Mouse (Mus musculus) erythroid progenitor cell, adult 5-6 weeks (primary cell): Measurements from ENCODE around the gene Zscan29. TPM values are rescaled to one million over a fixed set of nuclear protein-coding genes. Genes with fewer than 3 reads are reported as not detected.
A peak's percentile ranks its signal among the peaks of the same experiment; 100 is the strongest.

ENCODE experiments used
- ATAC-seq: replicated peaks from 2 replicates; pipeline ENCODE4 v1.8.0; 2016; ENCODE audit warnings: moderate number of reproducible peaks, mild to moderate bottlenecking, moderate TSS enrichment, inconsistent platforms; ENCODE audit not compliant: poor library complexity, low FRiP score, severe bottlenecking
- total RNA-seq, 2 experiments: library from RNA; stranded (forward) in 1 of 2; stranded (reverse) in 1 of 2; fragments of 150-400 nt in 1 of 2; fragments of 186-747, 209-891 nt in 1 of 2; gene quantifications; 2 replicates each; pipeline versions ENCODE4 v1.2.3 to v1.2.4; 2015 to 2017; ENCODE audit warnings: low replicate concordance in 2 of 2

Zscan29 gene
- total RNA-seq (2015; ENCODE audit: low replicate concordance) (14.3 and 17.3 TPM in 2 replicates), total RNA-seq (2017; ENCODE audit: low replicate concordance) (12.0 and 18.1 TPM in 2 replicates)

GRCm38 (mm10) chr2:121170980-121171742 is at the start of gene Zscan29:
TSS of gene Zscan29 (minus strand) at chr2:121171125.
- peak; percentile 85 for ATAC-seq

- ATAC-seq: no peak
Measured at GRCm38 (mm10) chr2:121219994-121220393, 49.1 kb upstream of the Zscan29 start.

- no peak for ATAC-seq
Measured at GRCm38 (mm10) chr2:121219177-121219576, 48.3 kb upstream of the Zscan29 start.

DNA sequence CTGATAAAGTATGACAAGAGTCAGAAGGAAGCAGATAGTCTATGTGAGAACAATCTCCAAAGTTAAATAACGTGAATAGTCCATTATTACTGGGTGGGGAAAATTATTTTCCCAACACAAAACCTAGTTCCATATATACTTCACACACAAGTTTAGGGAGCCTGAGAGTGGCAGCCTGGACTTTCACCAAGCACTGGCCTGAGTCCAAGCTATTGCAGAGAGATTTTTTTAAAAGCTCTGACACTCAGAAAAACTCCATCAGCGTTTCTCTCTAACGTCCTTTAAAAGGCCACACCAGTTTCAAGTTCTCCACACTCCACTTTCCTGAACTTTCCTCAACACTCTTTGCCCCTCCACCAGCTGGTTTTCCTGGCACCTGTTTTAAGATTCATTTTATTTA is 43.6 kb upstream of the Zscan29 start:
- ATAC-seq: no peak

GRCm38 (mm10) chr2:121206541-121206940 is 35.6 kb upstream of the Zscan29 start:
- ATAC-seq: peak; percentile 37

GRCm38 (mm10) chr2:121204276-121204675 is 33.4 kb upstream of the Zscan29 start:
- ATAC-seq: no peak

DNA sequence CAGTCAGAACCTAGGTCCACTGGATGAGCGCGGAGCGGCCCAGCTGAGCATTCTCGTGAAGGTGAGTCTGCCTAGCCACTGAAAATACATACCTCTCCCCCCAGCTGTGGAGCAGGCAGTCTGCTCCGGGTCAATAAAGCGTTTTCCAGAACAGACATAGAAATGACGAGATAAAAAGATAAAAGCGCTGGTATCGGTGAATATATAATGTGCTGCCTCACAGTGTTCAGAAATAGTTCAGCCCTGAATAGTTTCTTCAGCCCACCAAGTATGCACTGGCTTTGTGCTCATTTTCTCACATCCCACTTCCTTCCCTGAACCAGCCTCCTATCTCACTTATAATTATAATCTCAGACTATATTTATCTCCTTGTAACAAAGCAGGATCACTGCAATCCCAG is 24.5 kb upstream of the Zscan29 start:
- no peak for ATAC-seq

GRCm38 (mm10) chr2:121188530-121188929 is 17.6 kb upstream of the Zscan29 start:
- ATAC-seq: no peak

GRCm38 (mm10) chr2:121184142-121184541 is 13.2 kb upstream of the Zscan29 start:
- ATAC-seq: no peak

DNA sequence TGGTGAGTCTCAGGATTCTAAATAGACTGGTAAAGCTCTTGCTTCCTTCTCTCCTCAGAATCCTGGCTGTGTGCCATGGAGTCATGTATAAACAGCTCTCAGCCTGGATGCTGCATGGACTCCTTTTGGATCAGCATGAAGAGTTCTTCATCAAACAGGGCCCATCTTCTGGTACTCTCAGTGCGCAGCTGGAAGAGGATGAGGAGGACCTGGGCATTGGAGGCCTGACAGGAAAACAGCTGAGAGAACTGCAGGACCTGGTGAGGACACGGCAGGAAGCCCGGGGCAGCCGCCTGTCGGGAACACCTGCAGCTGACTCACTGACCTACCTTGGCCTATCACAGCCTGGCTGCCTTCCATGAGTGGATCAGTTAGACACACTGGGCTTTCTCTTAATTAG is 12.5 kb upstream of the Zscan29 start:
- ATAC-seq: no peak

- ATAC-seq: no peak
Measured at GRCm38 (mm10) chr2:121178828-121179479, 8.0 kb upstream of the Zscan29 start.

- ATAC-seq: peak; percentile 62
Measured at GRCm38 (mm10) chr2:121170481-121170971, 399 bp downstream of the Zscan29 start, which contains the start of gene Tubgcp4. TSS of gene Tubgcp4 (plus strand) at chr2:121170654.

GRCm38 (mm10) chr2:121169902-121170301 is 1.0 kb downstream of the Zscan29 start:
- ATAC-seq: peak; percentile 22; the same call in 1 of the 2 replicates

DNA sequence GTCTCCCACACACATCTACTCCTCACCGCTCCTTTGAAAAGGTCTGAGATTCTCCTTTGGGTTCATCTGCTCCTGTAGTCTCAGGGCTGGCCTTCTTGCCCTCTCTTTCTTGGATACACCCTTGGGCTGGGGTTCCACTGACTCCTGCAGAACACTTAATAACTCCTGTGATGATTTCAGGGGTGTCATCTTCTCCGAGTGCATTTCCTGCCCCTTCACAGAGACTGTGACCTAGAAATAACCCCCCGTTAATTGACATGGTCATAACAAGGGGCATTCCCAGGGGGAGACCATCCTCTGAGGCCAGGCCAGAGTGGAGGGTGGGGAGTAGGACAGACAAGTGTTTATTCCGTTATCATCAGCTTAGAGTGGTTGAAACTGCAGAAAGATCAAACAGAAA is 1.8 kb downstream of the Zscan29 start:
- ATAC-seq: no peak

DNA sequence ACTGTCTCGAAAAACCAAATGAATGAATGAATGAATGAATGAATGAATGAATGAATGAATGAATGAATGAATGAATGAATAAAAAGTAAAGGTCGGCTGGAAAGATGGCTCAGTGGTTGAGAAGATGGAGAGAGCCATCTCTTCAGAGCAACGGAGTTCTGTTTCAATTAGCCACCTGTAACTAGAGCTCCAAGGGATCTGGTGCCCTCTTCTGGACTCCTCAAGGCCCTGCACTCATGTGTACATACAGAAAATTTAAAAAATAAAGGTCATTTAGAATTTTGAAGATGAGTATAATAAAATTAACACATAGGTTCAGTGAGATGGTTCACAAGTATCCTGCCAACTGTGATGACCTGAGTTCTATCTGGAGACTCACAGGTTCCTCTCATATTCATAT is 17.8 kb downstream of the Zscan29 start:
- 0 out of 2 replicates have a peak, but pooled peaks have one; percentile 52 for ATAC-seq

GRCm38 (mm10) chr2:121149679-121150078 is 21.2 kb downstream of the Zscan29 start:
- ATAC-seq: no peak

DNA sequence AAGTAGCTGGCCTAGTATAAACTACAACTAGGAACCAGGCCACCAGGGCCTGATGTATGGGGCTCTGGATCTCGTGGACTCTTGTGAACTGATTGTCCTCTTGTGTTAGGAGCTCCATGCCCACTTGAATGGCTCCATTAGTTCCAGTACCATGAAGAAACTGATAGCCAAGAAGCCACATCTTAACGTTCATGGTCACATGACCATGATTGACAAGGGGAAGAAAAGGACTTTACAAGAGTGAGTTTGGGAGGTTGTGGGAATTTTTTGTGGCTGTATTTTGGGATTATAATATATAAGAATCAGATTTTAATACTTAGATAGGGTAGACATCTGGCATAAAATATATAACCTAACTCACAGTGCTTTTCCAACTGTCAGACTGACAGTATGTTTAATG is 28.5 kb downstream of the Zscan29 start:
- no peak for ATAC-seq

DNA sequence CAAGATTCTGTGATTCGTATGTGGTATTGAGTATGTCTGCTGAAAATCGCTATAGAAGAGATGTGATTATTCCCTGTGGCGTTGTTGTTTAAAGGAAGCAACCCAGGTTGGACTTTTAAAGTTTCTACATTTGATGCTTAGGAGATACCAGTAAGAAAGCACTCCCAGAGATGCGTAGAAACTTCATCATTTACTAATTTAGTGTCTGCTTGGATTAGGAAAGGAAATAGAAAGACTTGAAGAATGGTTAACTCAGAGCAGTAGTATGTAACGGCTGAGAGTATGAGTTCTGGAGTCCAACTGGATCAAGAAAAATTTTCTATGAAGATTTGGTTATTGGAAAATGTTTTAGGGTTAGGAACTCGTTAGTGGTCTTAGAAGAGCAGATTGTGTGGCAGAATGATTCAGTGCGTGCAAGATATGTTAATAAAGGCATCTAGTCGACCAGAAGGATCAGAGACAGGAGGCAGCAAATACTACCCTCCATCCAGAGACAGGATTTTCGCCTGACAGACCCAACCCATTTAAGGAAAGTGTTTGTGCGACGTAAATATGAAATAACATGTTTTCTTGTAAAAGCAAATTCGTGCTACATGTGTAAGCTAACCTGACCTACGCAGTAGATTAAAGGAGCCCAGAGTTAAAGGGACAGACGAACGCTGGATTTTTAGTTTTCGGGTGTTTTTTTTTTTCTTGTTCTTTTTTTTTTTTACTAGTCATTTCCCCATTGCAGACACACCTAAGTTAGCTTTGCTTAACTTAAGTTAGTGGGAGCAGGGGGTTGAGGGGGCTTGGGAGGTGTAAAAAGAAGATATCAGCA is 29.5 kb downstream of the Zscan29 start:
- no peak for ATAC-seq

DNA sequence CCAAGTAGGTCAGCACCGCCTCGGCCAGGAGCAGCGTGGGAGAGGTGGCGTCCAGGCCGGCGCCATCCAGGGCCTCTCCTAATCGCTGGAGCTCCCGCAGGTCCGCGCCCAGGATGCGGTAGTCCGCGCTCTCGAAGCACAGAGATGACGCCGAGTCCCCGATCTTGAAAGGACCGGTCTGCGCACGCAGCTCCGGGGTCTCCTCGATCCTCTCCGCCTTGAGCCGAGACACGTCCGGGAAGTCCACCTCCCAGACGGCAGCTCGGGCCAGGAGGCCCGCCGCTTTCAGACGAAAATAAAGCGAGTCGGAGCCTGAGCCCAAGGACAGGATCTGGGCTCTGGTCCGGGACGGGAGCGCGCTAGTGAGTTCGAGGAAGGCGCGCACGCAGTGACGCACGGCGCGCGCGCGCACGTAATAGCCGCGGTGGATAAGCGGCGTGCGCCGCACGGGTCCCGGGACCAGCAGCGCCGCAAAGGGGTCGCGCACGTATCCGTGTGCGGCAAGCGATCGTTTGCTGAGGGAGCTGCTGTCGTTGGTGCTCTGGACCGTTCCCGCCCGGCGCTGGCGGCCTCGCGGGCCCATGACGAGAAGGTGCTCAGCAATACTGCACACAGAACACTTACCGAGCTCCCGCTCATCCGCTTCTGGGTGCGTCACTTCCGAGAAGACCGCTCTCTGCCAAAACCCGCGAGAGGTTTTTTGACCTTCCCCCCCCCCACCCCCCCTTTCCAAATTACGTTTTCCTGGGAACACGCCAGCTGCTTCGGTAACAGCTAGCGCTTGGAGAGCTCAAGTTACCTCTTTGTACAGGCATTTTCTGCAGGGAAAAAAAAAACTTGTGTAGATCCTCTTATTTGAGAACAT is 30.7 kb downstream of the Zscan29 start, which contains the start of the genes Adal and Lcmt2:
Gene Adal, plus strand, starts transcription at position 411 of the 865 bp plus-strand sequence.
Gene Lcmt2, minus strand, starts transcription at position 636 of the 865 bp plus-strand sequence.
- peak; percentile 84 for ATAC-seq
